Mouse (Mus musculus) lung, postnatal 14 days (tissue): ENCODE measurements around the gene Pctp.

Experiments used
- DNase-seq: peaks from one replicate; pipeline ENCODE4 v3.0.0; 2021

Gene Pctp

DNA sequence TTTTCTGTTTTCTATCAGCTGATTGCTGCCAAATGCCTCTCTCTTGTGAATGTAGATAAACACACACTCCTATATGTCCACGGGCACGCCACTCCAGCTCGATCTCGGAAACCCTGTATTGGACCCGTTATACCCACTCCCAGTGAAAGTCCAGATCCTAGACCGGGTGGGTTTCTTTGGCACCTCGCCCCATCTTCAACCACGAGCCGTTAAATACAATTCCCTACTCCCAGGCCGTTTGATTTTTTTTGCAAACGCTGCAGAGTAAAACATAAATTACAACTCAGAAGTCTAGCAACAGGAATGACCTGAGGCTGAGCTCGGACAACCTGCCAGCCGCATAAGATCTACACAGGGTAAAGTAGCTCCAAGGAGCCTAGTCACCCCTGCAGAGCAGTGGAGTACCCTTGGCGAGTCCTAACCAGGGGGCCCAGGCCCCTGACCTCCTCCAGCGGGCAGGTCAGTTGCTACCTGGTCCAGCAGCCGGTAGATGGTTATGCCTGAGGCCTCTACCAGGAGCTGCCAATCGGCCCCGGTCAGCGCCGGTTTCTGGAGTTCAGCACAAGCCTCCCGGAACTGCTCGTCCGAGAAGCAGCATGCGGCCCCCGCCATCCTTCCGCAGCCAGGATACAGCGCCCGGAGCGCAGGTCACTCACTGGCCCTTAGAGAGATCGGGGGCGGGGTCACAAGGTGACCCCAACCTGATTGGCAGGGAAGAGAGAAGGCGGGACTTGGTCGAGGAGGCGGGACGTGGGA is at the start of gene Pctp:
Gene Pctp, minus strand, starts transcription at position 664 of the 756 bp plus-strand sequence.
- DNase-seq, result peak; percentile 85

DNA sequence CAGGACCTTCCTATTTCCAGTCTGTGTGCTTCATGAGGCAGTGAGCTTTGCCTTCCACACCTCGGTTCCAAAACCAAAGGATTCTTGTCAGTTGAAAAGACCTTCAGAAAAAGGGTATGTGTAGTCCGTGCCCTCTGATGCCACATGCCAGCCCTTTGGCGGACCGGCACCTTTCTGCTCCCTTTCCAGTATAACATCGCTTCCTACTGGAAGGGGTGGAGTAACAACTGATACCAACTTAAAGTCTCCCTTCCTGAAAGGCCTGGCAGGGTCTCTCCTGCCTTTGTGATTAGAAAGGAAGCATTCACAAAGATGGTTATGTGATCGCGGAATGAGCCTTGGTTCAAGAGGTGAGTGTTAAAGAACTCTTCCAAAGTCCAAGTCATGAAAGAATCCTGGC is 47.3 kb upstream of the Pctp start:
- peak; percentile 49 for DNase-seq

DNA sequence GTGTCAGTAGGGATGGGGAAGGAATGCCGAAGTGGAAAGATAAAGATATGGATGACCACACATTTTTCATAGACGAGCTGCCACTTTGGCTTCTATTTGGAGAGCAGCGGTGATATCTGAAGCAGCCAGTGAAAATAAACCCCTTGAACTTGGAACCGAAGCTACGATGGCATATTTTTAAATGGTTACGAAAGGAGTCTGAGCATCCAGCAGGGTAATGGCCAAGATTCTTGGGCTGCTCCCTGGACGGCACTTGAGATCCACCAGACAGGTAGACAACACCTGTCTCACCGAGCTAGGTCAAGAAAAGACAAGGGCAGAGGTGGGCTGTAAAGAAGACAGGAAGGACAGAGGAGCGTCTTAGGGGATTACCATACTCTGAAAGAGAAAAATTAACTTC is 44.6 kb upstream of the Pctp start:
- DNase-seq, result no peak

DNA sequence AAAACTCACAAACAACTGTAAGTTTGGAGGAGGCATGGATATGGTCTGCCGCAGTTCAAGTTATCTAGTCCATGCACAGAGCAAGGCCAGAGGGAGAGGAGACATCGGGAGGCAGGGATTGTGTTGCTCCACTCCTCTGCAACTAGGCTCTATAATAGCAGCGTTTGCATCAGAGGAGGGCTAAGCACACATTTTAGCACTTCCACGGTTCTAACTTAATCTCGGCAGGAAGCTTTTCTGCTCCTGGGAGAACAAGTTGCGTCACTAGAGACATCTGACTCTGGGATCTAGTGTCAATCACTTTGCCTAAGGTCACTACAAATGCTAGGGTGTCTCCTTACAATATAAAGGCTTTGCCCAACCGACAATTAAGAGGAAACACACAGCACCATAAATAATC is 43.5 kb upstream of the Pctp start:
- DNase-seq, result no peak

DNA sequence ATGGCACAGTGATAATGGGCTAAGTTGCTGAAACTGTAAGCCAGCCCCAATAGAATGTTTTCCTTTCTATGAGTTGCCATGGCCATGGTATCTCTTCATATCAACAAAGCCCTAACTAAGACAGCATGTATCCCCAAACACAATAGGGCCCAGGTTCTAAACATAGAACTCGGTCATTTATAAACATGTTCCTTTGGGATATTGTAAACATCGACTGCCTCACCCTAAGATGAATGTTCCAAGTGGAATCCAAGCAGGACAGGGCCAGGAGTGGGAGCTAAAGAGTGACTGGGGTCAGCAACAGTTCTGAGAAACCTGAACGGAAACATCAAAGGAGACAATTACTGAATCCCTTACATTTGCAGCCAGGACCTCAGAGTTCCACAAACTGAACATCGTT is 41.8 kb upstream of the Pctp start:
- no peak for DNase-seq

DNA sequence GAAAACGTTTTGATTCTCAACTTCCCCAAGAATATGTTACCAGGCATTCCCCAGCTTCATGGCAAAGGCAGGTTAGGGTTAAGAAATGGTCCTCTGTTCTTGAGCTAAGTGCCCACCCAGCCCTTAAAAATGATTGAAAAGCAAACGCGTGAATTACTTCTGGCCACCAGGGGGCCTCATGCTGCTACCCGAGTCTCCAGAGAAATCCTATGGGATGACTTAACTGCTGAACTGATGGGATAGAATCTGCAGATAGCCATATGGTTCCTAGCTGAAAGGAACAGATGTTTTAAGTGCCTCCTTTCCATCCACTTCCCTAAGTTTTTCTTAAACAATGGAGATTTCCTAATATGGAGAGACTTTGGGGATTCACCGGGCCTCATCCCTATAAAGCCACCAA is 35.3 kb upstream of the Pctp start:
- DNase-seq, result peak; percentile 77

DNA sequence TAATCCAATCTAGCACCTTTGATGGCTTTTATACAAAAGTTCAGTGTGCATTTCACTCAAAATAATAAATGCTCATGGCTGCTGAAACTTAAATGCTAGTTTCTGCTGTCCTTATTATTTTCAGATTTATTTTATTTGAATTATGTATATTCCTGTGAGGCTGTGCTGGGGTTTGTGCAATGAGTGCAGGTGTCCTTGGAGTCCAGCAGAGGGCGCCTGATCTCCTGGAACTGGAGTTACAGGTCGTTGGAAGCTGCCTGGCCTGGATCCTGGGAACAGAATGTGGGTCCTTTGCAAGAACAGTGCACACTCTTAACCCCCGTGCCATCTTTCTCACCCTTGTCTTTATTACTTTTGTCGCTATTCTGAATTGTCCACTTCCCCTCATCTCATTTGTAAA is 33.7 kb upstream of the Pctp start:
- no peak for DNase-seq

DNA sequence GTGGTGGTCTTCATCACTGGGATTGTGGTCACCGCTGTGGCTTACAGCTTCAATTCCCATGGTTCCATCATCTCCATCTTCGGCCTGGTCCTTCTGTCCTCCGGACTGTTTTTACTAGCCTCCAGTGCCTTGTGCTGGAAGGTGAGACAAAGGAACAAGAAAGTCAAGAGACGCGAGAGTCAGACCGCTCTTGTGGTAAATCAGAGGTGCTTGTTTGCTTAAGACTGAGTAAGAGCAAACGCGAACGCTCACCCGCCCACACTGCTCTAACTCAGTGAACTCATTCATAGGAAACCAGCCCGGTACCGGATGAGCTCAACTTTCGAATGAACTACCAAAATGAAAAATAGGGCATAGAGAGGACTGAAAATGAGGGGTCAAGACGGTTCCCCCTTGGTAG is 32.8 kb upstream of the Pctp start:
- DNase-seq, result no peak

DNA sequence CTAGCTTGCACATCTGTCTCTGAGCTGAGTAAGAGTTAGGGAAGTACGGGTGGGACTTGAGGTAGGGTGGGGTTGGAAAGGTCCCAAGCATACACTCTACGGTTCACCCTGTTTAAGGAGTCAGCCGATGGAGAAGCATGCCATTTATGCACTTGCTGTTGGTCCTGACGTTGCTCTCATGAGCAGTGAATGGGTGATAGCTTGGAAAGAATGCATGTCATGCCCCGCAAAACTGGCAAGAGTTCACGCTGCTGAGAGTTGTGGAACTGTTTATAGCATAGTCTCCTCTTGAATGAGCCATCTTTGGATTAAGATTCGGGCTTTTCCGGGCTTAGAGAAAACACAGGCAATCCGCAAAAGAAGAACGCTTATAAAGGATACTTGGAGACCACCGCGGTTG is 32.0 kb upstream of the Pctp start:
- no peak for DNase-seq

DNA sequence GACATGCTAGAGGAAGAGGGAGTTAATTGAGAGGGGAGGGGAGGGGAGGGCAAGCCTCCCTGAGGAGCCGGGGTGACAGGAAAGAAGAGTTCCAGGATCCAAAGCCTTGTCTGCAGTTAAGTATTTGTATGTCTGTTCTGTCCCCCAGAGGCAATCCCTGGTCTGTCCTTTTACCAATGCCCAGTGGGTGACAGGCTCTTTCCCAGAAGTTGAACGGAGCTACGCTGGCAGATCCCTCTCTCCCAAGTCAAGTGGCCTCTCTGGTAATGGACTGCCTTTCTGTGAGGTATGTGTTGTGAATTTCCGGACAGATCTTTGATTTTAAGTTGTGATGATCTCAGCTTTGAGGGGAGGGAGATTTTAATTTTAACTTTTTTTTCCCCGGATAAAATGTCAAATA is 30.7 kb upstream of the Pctp start:
- DNase-seq, result no peak

DNA sequence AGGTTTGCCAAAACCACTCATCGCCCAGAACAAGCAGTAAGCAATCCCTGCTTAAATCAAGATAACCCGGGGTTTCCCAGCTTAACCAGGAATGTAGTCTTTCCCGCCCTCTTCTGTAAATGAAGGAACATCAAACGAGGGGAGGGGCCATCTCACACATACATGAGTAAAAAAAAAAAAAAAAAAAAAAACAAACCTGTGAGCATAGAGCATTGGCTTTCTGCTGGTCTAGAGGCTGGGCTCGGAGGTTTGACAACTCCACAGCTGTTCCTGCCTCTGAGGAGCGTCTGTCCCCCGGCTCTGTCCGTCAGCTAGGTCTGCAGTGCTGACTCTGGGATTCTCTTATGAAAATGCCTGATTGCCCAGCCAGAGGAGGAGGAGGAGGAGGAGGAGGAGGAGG is 30.1 kb upstream of the Pctp start:
- DNase-seq, result no peak

DNA sequence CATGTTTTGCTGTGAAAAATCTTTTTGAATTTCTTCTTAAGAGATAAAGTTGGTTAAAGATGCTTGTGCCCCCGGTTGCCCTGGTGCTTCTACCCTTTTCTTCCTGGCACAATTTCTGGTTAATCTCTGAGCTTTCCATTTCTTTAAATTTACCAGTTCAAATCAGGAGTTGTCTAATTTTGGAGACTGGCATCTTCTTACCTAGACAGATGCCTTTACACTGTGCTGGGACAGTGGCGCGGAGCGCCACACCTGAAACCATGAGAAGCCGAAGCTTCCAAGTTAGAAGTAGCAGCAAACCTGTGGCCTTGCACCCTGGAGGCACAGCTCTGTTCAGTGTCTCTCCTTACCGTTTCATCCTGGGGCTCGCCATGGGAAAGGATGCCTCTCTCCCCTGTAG is 28.4 kb upstream of the Pctp start:
- no peak for DNase-seq

DNA sequence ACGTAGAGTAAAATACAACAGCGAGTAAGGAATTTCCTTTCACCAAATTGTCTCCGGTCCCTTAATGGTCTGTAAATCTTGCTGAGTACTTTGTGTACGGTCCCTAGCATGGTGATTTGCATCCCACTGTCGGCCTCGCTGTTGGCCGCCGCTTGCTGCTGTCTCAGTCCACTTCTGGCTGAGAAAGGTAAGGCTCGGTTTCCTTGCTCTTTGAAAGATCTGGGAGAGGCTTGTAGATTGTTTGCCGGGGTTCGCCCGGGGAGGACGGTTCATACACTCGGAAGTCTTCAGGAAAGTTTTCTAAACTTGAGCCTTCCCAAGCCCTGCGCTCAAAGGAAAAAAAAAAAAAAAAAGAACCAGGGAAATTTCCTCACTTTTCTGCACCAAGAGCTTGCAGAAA is 27.9 kb upstream of the Pctp start:
- DNase-seq, result peak; percentile 71

DNA sequence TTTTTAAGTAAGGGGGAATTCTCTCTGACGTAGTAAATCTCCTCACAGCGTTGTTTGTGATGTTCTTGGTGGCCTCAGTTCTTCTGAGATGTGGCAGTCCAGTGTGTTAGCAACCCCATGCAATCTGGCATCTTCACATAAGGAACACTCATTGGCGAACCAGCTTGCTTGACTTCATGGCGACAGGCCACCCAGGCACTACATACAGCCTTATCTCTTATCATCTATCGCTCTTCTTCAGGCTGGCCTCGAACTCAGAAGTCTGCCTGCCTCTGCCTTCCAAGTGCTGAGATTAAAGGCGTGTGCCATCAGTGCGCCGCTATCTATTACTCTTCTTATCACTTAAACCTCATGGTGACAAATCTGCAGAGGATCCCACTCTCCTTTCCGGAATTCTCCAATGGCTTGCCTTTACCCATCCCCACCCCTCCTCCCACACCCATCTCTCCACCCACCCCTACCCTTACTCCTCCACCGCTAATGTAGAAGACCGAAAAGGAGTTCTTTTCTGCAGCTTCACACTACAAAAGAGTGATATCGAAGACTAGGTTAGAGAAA is 27.2 kb upstream of the Pctp start, which contains the start of gene Tmem100:
Gene Tmem100, plus strand, starts transcription at position 508 of the 558 bp plus-strand sequence.
- DNase-seq, result no peak

DNA sequence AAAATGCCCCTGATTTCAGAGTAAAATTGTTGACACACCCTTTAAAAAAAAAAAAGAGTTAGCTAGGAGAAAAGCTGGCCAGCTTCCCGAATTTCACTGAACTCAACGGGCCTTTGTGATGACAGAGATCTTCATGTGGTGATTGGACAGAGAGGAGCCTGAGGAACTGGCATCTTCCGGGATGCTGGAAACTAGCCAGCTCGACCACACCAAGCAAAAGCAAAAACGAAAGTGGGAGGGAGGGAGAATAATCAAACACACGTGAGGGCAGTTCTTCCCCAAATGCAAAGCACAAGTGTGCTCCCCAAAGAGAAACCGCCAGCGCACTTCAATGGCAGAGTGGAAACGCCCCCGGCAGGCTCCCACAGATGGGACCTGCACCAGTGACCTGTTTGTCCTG is 26.7 kb upstream of the Pctp start:
- peak; percentile 84 for DNase-seq

DNA sequence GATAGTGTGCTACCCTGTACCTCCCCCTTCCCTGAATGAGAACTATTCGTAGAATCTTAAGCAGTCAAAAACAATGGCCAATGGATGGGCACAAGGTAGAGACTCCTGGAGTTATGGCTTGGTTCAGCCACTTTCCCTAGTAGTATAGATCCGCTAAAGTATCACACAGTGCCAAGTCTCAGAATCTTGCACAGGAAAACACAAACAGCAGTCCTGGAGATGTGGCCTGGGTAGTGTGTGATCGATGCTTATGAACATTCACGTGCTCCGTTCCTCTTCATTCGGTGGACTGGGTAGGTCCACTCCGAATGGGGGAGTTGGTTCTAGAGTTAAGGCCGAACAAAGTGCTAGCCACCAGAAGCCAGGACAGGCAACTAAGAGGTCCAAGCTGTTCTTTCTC is 26.1 kb upstream of the Pctp start:
- no peak for DNase-seq

DNA sequence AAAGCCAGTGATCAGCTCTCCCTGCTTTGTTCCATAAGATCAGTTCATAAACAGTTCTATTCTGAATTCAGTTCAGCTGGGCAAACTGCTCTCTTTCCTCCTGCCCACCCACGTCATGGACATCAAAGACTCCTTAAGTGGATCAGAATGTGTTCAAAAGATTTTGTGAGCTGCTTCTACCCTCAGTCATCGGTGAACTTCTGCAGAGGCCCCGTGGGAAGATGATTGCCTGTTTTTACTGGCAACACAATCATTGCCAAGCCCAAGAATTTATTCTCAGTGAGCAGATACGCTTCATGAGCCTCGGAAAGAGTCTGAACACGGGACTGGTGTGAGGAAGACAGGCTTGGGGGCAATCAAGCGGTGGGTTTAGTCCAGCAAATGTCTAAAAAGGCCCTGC is 24.5 kb upstream of the Pctp start:
- DNase-seq, result no peak

DNA sequence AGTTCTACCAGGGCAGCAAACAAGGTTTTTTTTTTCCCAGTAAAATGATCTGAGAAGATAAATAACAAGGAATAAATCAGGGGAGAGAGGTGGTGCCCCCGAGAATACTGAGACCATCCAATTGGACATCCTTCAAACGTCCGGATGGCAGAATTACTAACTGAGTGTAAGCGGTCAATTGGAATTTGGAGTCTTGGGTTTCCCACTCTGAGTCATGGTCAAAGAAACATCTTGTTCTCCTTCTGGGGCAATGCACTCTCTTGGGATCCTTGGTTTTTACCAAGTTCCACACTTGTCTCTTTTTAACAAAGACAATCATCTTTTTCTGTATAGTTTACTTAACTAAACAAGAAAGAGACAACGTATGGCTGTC is 24.1 kb upstream of the Pctp start:
- DNase-seq, result no peak

DNA sequence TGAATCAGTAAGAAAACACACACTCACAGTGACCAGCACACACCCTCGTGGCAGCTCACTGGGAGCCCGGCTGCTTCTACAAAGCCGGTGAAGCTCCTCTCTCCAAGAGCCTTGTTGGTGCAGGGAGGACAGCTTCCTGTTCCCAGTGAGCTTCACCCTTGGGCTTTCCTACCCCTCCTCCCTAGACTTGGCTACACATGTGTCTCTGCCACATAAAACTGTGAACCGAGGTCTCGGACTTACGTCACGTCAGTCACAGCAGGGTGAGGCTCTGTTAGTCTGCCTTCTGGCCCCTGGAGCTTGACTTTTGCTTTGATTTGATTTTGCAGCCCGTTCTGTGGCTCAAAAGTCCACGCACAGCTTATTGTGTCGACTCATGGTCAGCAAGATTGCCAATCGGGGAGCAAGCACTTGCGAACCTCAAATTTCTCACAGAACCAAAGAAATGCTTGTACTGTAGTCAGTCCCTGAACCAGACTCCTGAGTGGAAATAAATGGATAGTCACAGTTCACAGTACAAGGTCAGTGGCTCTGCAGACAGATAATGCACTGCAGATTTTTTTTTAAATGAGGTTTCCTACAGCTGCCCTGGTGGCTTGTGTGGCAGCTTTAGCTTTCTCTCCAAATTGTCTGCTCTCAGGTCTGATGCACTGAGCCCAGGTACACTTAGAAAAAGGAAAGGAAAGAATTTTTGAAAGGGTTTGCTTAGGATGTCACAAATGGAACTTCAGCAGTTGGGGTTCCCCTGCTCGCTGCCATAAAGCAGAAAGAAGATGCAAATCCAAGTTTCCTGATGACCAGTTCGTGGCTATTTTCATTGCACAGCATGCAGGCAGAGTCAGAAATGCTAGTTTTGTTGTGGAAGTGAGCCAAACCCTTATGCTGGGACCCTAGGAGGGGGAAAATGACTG is 23.5 kb upstream of the Pctp start:
- no peak for DNase-seq

DNA sequence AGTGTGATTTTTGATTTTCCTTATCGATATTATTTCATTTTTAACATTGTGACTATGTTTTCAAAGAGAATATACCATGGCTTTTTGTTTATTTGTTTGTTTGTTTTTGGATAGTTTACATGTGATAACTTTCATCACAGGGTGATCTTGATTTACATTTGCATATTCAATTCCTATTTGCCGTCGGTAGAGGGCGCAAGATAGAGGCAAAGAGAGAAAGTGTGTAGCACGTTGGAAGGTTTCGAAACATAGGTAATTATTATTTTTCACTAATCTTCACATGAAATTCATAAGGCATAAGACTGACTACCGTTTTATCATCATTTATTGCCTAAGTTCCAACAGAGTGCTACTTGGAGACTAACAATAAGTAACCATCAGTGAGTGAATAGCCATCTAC is 16.5 kb upstream of the Pctp start:
- peak; percentile 73 for DNase-seq

DNA sequence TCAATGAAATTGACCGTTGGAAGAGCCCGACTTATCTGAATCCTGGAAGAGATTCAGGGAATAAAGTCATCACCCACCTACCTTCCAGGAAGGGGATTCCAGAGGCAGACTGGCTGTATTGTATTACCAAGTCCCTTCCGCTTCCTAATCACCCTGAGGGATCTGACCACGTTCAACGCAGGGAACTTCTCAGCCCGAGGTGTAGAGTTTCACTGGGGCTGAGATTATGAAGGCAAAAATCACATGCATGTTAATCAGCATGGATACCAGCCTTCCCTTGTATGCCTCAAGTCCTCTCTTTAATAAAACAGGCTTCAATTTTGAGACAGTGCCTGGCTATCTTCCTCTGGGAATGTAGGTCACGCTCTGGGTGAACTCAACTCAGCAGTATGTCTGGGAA is 12.6 kb upstream of the Pctp start:
- DNase-seq, result no peak

DNA sequence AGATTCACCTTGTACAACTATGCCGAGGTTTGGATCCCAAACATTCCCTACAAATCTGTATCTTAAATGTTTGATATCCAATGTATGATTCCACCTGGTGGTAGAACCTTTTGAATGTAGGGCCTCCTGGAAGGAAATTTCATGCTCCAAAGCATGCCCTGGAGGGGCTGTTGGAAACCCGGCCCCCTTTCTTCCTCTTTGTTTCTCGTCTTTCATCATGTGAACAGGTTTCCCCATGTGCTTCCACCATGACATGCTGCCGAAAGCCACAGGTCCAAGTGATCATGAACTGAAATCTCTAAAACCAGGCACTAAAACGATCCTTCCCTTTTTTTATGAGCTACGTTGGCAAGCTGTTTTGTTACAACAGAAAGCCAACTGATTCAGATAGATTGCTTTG is 11.0 kb upstream of the Pctp start:
- no peak for DNase-seq

DNA sequence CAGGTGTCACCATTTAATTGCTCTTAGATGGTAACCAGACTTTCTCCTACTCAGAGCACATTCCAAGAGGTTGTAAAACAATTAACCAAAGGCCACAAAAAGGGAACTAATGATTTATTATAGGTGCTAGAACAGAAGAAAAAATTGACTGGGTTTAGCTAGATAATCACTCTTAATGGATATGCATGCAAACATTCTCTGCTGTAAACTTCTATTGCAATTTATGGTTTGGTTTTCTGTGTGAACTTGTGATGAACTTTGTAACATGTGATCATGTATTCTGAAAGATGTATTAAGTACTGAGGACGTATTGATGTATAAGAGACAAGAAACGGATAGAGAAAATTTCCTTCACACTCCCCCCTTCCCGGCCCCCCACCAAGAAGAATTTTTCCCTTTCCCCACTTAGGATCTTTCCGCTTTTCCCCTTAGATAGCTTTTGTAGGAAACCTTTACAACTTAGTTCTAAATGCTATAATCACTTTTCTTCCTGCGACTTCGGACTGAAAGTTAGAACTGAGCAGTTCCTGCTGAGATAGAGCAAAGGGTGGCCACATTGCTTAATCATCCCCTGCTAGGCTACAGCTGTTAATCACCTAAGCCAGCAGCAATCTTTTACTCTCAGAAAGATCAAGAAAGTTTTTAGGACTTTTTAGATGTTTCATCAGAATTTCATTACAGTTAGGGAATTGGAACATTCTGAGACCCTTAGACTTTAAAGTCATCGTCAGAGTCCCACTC is 5.3 kb upstream of the Pctp start:
- DNase-seq, result no peak
